Mouse (Mus musculus): ENCODE measurements around the gene 1700123O20Rik.

The 1700123O20Rik gene

DNA sequence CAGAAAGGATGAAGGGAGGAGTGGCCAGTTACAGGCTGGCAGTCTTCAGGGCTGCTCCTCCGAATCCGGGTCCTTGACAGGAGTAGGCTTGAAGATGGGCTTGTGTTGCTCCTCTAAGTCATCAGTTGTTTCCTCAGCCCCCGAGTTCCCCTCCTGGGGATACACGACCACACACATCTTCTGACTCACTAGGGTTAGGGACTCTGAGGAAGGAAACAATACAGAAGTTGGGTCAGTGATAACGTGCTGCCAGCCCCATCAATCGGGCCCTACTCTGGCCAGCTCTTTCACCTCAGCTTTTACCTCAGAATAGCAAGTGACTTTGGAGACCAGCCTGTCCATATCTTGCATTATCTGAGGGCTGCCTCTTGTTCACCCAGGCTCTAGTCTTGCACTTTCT is 38.0 kb downstream of the 1700123O20Rik start:
- DNase-seq (ENCODE audit: low spot score) = no peak

DNA sequence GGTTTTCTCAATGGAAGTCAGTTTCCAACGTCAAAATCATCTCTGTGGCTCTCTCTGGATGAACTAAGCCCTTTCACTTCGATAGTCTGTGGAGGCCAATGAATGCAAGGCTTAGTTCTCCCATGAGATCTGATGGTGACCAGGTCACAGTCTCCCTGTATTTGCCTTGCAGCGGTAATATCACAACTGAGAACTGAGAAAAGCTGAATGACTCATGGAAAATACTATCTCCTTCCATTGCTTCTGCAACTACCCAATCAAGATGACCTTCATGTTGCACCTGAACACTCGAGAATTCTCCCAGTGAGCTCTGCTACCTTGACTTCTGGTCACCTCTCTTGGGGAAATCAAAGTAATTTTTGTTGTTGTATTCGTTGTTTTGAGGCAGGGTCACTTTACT is 41.5 kb downstream of the 1700123O20Rik start:
- DNase-seq (ENCODE audit: low spot score) = no peak

DNA sequence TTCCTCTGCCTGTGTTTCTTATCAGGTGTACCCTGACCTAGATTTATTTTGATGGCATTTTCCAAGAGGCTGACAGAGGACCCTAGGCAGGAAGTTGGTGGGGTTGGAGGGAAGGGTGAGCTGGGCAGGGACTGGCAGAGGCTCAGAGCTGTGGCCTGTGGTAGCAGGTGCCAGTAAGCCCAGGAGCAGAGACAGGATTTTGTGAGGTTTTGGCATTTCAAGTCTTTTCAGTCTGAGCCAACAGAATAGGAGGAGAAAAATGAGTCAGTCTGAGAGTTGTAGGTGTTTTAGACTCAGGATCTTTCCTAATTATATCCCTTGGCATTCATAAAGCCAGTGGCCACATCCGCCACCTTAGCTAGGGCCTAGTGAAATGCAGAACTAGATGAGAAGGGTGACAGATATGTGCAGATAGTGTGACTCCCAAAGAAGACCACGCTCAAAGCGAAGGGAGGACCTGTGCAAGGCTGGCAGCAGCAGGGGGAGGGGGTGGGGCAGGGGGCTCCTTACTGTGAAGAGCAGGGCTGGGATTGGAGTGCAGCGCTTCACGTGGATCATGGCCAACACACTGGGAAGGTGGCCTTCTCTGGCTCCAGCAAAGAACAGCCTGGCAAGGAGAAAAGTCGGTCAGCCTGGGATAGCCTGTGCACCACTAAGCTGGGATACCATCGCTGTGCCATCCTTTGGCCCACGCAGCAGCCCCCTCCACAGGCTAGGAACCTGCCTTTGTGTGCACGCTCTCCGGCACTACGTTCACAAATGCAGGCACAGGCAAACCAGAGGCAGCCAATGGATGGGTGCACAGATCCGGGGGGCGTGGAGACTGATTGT is 43.0 kb downstream of the 1700123O20Rik start:
- no peak for DNase-seq (ENCODE audit: low spot score)

DNA sequence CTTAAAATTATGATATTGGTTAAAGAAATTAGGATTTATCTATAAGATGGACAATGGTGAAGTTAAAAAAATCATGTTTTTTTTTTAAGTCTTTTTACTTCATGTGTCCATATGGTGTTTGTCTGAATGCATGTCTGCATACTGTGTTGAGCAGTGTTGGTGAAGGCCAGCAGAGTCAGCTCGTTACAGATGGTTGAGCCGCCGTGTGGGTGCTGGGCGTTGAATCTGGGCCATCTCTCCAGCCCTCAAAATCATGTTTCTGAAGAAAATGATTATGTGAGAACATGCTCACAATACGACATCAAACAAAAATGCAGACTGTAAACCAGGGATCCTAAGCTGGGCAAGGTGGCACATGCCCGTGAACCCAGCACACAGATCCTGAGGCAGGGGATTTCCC is 44.3 kb downstream of the 1700123O20Rik start:
- DNase-seq (ENCODE audit: low spot score) = no peak

DNA sequence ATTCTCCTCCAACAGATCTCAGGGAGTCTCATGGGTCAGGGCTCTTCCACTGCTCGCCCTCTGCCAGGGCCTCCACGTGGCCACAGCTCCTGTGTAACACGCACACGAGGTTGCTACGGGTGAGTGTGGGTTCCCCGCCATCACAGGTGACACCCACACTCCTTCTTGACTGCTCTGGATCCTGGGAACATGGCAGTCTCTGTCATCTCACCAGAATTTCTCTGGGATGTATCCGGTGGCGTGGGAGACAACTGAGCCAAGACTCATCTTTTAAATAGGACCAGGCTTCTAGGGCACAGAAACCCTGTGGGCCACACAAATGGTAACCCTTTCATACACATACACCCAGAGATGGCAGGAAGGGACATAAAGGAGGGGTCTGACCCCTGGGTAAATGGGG is 46.2 kb downstream of the 1700123O20Rik start:
- DNase-seq (ENCODE audit: low spot score) = no peak

DNA sequence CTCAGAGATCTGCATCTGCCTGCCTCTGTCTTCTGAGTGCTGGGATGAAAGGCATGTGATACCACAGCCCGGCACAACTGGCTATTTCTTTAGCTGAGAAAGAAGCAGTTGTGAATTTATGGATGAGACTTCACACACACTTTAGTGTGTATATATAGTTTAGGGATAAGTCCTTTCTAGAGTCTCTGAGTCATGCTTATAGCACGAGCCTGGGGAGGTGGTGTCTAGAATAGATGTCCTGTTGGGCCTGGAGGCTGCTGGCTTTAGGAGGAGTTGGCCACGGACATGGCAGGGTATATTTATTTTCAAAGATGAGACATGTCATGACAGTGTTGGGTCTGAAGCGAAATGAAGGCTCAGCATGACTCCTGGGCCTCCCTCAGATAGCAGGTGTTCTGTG is 48.0 kb downstream of the 1700123O20Rik start:
- no peak for DNase-seq (ENCODE audit: low spot score)

DNA sequence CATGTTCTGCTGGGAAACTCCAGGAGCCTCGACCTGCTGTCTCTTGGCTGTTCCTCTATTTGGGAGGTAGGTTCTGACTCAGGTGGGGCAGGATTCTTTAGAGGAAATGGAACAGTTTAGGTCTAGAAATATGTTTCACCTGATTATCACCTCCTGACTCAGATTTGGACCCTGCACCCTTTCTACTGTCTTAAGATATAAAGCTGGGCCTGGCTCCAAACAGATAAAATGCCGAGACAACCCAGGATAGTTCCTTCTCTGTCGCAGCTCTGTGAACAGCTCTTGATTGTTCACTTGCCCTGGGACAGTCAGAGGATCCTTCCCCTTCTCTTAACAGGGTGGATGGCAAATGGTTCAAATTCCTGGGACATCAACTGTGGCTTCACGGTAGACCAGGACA is 49.2 kb downstream of the 1700123O20Rik start:
- no peak for DNase-seq (ENCODE audit: low spot score)

DNA sequence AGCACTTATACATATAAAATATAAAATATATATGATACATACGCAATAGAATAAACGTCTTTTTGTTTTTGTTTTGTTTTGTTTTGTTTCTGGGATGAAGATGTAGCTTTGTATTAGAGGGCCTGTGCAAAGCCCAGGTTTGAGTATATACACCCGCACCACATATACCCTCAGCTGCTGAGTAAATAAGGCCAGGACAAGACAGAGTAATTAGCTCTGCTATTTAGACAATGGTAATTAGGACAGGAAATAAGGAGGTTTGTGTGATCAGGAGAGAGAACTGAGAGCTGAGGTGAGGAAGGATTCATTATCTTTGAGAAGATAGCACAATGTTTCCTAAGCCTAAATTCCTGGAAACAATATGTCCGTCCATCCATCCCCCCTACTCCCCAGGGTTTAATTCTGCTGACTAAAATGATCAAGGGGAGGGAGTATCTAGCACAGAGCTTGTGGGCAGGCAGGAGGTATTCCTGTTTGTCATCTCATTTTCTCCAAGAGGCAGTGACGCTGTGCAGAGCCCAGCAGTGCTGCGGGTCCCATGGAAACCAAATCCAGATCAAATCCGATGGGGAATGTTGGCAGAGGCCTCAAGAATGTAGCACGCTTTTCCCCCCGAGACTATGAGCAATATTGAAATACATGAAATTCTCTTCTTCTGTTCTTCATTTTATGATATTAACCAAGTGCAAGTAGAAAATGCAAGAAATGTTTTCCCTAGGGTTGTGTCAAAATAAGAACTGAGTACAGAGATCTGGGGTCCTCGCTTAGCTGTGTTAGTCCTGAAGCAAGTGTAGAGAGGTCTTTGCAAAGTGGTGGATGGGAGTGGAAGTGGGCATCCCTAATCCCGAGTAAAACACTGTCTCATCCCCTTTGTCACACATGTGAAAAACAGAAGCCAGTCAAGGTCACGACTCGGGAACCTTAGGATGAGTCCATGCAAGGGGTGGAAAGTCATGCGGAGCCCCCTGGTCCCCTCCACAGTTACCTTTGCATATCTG is 50.8 kb downstream of the 1700123O20Rik start:
- DNase-seq (ENCODE audit: low spot score) = no peak

DNA sequence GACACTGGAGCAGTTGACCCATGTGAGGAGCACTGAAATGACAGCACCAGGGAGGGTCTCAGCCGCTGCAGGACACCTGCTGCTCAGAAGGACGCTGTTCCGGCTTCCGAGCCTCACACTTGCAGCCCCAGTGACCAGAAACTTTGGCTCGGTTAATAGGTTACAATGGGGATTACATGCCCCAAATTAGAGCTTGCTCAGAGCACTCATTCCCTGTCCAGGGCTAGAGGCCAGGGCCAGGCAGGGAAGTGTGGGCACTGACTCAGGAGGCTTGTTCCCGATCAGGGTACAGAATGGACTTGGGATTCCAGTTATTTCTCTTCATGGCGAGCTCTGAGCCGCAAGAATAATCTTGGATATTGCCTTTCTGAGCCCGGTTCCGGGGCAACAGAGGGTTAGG is 51.6 kb downstream of the 1700123O20Rik start:
- DNase-seq (ENCODE audit: low spot score) = no peak

Data from ovary, postnatal 10 days (tissue).